Mouse (Mus musculus): Measurements from ENCODE around the gene Lrat.

The Lrat gene

DNA sequence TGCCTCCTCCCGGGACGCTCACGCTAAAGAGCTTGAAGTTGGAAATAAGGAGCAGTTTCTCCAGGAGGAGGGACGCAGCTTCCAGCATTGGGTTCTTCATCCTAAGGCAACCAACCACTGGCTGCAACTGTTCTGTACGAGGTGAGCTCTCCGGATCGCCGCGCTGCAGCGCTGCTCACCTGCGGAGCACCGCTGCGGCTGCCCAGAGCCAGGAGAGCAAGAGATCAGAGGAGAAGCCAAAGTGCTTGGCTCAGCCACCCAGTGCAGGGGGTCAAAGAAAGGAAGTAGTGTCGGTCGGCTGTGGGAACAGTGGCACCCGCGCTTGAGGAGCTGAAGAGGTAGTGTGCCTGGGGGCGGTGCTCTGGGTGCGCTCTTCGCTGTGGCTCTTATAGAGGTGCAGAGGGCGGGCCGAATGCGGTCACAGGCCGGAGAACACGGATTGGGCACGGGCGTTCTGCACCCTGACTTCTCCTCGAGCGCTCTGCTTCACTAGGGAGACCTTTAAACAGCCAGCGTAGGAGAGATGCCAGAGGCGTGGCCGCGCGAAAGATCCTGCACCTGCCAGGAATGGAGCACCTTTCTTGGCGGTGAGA, at the start of gene Lrat:
Gene Lrat (minus strand): TSS at position 361 of the 593 bp plus-strand sequence.
- in situ Hi-C loops (cut with MboI): no loop called here

- in situ Hi-C loops (cut with MboI): no loop called here
Measured at GRCm38 (mm10) chr3:82952173-82952962, 48.6 kb upstream of the Lrat start.

- in situ Hi-C loops (cut with MboI): no loop called here
Measured at GRCm38 (mm10) chr3:82950639-82951038, 46.9 kb upstream of the Lrat start.

DNA sequence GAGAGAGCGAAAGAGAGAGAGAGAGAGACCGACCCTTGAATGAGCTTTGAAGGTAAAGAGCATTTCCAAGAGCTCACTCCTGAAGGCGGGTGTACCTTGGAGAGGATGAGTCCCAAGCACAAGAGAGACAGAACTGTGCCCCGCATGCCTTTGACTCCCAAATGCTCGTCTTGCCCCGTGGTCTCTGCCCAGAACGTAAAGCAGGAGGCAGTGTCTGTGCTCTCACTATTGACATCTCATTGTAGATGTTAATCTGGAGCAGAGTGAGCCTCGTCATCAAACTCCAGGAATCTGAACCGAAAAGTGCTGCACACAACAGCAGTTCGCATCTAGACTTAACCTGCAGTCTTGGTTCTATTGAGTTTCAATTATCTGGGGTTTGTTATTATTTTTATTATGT, 46.4 kb upstream of the Lrat start:
- in situ Hi-C loops (cut with MboI): no loop called here

DNA sequence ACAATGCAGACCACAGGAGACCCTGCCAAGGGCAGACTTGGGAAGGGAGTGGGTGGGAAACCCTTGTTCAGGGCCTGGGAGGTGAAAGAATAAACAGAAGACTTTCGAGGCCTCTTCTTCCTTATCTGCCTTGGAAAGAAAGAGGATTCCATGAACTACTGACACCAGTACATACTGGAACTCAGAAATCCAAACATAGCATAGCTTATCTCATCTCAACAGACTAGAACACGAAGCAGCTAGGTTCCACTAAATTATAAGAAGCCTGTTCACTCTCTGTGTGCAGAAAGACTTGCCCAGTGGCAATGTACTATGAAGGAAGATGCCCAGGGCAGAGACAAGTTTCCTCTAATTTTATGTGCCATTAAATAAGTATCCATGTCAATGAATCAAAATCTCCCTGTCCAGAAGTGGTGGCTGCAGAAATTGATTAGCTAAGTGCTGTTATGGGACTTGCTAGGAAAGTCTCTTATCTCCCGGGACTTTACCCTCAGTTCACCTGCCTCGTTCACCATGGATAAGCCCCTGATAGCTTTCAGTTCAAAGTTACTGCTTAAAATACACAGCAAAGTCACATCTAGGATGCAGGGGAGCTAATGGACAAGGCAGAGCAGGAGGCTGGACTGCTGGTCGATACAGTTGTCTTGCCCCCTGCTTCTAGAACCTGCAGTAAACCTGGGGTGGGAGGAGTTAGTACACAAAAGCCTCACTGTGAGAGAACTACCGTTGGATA, 42.8 kb upstream of the Lrat start:
- in situ Hi-C loops (cut with MboI): no loop called here

- in situ Hi-C loops (cut with MboI): no loop called here
Measured at GRCm38 (mm10) chr3:82927917-82928316, 24.1 kb upstream of the Lrat start.

- in situ Hi-C loops (cut with MboI): no loop called here
Measured at GRCm38 (mm10) chr3:82915632-82916031, 11.9 kb upstream of the Lrat start.

- in situ Hi-C loops (cut with MboI): no loop called here
Measured at GRCm38 (mm10) chr3:82908671-82909070, 4.9 kb upstream of the Lrat start.

- in situ Hi-C loops (cut with MboI): no loop called here
Measured at GRCm38 (mm10) chr3:82904211-82904908, 587 bp upstream of the Lrat start.

DNA sequence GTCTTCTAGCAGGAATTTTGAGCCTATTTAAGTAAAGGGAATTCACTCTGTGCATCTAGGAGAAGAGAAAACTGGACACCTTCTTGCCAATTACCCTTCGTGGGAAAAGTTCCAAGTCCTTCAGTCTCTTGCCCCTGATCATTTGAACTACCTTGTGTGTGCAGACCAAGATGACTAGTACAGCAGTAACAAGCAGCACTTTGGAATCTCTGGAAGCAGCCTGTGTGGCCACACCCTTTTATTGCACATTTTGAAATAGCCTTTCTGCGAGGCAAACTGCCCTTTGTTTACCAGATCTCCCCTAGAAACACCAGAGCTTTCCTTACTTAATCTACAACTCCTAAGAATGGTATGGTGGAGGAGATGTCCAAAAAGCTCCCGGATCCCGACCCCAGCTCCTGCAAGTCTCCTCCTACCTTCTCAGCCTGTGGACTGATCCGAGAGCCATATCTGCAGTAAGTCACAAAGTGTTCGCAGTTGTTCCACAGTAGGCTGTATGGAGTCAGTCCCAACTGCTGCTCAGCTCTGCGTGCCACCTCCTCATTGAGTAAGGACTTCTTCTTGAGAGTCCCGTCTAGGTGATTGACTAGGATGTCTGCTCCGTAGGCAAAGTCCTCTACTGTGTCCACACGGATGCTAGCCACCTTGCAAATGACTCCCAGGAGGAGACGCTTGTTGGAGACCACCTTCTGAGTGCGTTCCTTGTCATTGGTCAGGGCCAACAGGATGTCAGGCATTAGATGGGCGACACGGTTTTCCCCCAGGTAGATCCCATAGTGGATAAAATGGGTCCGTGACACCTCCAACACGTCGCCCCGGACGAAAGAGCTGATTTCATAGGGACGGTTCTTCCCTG, 788 bp downstream of the Lrat start:
- in situ Hi-C loops (cut with MboI): no loop called here

DNA sequence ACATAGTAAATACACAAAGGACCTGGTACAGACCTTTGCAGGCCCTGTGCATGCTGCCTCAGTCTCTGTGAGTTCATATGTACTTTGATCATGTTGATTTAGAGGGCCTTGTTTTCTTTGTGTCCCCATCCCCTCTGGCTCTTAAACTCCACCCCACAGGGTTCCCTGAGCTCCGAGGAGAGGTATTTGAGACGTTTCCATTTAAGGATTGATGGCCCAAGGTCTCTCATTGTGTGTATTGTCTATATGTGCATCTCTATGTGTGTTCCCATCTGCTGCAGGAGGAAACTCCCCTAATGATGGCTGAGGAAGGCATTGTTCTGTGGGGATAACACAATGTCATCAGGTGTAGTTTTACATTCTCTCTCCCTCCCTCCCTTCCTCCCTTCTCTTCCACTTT, 14.9 kb downstream of the Lrat start:
- in situ Hi-C loops (cut with MboI): no loop called here

DNA sequence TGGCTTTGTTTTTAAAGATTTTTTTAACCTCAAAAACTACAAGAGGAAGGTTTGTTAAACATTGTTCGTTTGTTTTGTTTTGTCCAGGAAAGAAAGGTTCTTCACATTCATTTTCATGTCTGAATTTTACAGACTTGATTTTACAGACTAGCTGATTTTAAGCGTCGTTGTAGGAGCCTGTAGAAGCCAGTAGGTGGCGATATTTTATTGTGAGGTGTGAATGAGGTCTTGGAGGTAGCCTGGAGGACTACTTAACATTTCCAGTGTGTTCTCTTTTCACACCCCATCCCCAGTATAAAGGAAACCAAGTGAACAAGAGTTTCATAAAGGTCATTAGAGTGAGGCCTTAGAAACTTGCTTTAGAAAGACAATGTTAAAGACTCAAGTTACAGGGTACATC, 26.5 kb downstream of the Lrat start:
- in situ Hi-C loops (cut with MboI): no loop called here

GRCm38 (mm10) chr3:82876372-82876739, 27.4 kb downstream of the Lrat start, which contains the start of gene Rbm46:
TSS of gene Rbm46 (minus strand) at chr3:82876483.
- in situ Hi-C loops (cut with MboI): no loop called here

- in situ Hi-C loops (cut with MboI): no loop called here
Measured at GRCm38 (mm10) chr3:82875671-82876371, 28.0 kb downstream of the Lrat start.

DNA sequence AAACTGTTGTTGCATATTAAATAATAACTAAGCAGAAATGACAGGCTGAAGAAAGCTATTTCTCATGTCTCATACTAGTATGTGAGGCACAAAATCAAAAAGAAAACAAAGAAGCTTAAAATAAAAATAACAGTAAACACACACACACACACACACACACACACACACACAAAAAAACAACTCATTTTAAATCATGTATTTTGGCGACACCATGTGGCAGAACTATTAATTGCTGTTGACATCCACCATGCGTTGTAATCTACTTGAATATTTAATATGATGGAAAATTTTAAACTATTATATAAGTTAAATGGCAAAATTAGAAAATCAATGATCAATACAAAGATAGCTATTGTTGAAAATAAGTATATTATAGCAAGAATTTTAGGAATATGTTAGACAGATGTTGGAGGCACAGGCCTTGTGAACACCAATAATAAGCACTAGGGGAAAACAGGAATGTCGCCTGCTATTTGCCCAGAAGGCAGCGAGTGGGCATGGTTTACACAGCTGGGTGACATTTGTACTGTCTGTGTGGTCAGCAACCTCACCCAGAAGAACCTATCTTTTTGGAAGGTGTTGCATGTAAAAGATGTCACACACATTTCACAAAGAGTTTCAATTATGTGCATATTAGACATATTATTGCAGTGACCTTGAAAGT, 46.2 kb downstream of the Lrat start:
- in situ Hi-C loops (cut with MboI): no loop called here

Measured in mature B cell (primary cell).